ENCODE assay signal across 28 mouse cellular contexts in genomic region chr11:61573266-61573665, GRCm38 (mm10). TPM values are rescaled to one million over a fixed set of nuclear protein-coding genes. Genes with fewer than 3 reads are reported as not detected.
DNase-seq lines count a peak whose midpoint lies in the region; ATAC-seq and TF ChIP-seq lines count a peak whose summit lies in the region.
"Had no signal": no experiment of that assay in that cellular context is flagged by ENCODE, and none has a peak within 500 bp of the region (broad histone marks: within the 10 kb centered on the region; RNA-seq: fewer than 3 reads in every experiment).

No protein-coding gene starts in this region.

- no peak overlapping the region for H3K27ac ChIP-seq in liver, adult 2 months (replicated peaks; ENCODE audit: insufficient read depth, low read depth, low read length)
- no peak overlapping the region for H3K27ac ChIP-seq in liver, postnatal 0 days (ENCODE audit: low read depth)
- H3K27ac ChIP-seq: embryonic facial prominence, embryonic 13.5 days; forebrain, embryonic 12.5 days; hindbrain, embryonic 10.5 days; intestine, embryonic 15.5 days; kidney, postnatal 0 days; limb, embryonic 12.5 days; liver, embryonic 12.5 days; neural tube, embryonic 12.5 days had no signal

- ATAC-seq in liver, postnatal 0 days, result no peak
- ATAC-seq: hindbrain, embryonic 16.5 days; intestine, embryonic 15.5 days; liver, embryonic 12.5 days had no signal

- no peak for TF ChIP-seq POLR2A in liver, adult 2 months (IDR thresholded peaks at IDR 0.05; ENCODE audit: extremely low read depth, insufficient read depth, low read length)

- peaks cover 47% of the 10 kb centered on the region; the same call in 1 of the 2 replicates for H3K79me2 ChIP-seq in liver, adult 2 months (ENCODE audit: control insufficient read depth, insufficient read depth, low read length)

- no peak overlapping the region for H3K4me2 ChIP-seq in liver, postnatal 0 days (ENCODE audit: low read depth, low read length)
- H3K4me2 ChIP-seq: embryonic facial prominence, embryonic 13.5 days; forebrain, embryonic 12.5 days; heart, embryonic 11.5 days; intestine, embryonic 15.5 days; limb, embryonic 12.5 days; liver, embryonic 12.5 days; lung, embryonic 14.5 days; neural tube, embryonic 12.5 days had no signal

- peak; percentile 35 to 43 for DNase-seq in cerebellum, postnatal 10 days
- no peak for DNase-seq in cerebellum, adult 8-10 months
- peak; percentile 25 for DNase-seq in kidney, postnatal 14 days
- no peak for DNase-seq in kidney, adult 11 months
- peak; percentile 65 for DNase-seq in liver, adult 2 months (ENCODE audit: extremely low read depth, low read depth, low spot score)
- no peak for DNase-seq in liver, postnatal 0 days
- peak; percentile 24 for DNase-seq in right cerebral cortex, postnatal 25 days
- no peak for DNase-seq in retina, embryonic 14.5 days (ENCODE audit: low spot score)
- DNase-seq: adrenal gland, postnatal 14 days; cerebellum, adult 11 months; embryo, embryonic 11 days; gastrocnemius, postnatal 10 days; lung, embryonic 14.5 days; lung, postnatal 4 days; midbrain, embryonic 14.5 days; spleen, adult 18-20 months had no signal

- H3K27me3 ChIP-seq in liver, adult 2 months (ENCODE audit: control insufficient read depth, insufficient read depth, low read length), result no peaks in the 10 kb centered on the region
- no peaks in the 10 kb centered on the region for H3K27me3 ChIP-seq in liver, postnatal 0 days (ENCODE audit: insufficient read depth, low read length)
- H3K27me3 ChIP-seq: embryonic facial prominence, embryonic 13.5 days; forebrain, embryonic 12.5 days; intestine, embryonic 15.5 days; limb, embryonic 12.5 days; neural tube, embryonic 12.5 days had no signal

- no peak for TF ChIP-seq EP300 in liver, postnatal 0 days (IDR thresholded peaks at IDR 0.05; ENCODE audit: low read depth)

- H3K4me3 ChIP-seq in liver, adult 2 months (ENCODE audit: insufficient read depth, low read depth, low read length), result no peak overlapping the region
- H3K4me3 ChIP-seq in liver, postnatal 0 days (ENCODE audit: low read depth, low read length), result no peak overlapping the region
- H3K4me3 ChIP-seq: embryonic facial prominence, embryonic 13.5 days; erythroblast, embryonic 14.5 days; forebrain, embryonic 12.5 days; hindbrain, embryonic 10.5 days; intestine, embryonic 15.5 days; limb, embryonic 12.5 days; liver, embryonic 12.5 days; neural tube, embryonic 12.5 days had no signal

- H3K36me3 ChIP-seq in liver, adult 2 months (ENCODE audit: control insufficient read depth, insufficient read depth, low read length), result no peaks in the 10 kb centered on the region
- no peaks in the 10 kb centered on the region for H3K36me3 ChIP-seq in liver, postnatal 0 days (replicated peaks; ENCODE audit: insufficient read depth, low read length)
- H3K36me3 ChIP-seq: embryonic facial prominence, embryonic 13.5 days; intestine, embryonic 15.5 days; liver, embryonic 12.5 days; neural tube, embryonic 12.5 days had no signal

- peaks cover 13% of the 10 kb centered on the region for H3K4me1 ChIP-seq in liver, adult 2 months (ENCODE audit: control insufficient read depth, insufficient read depth, low read length)
- peaks cover 5% of the 10 kb centered on the region for H3K4me1 ChIP-seq in liver, postnatal 0 days (ENCODE audit: insufficient read depth)
- H3K4me1 ChIP-seq: liver, embryonic 12.5 days had no signal

- H3K9me3 ChIP-seq in liver, postnatal 0 days (ENCODE audit: low read length), result no peaks in the 10 kb centered on the region
- H3K9me3 ChIP-seq: embryonic facial prominence, embryonic 13.5 days; forebrain, embryonic 12.5 days; hindbrain, embryonic 10.5 days; intestine, embryonic 15.5 days; limb, embryonic 12.5 days; liver, embryonic 12.5 days; neural tube, embryonic 12.5 days had no signal

- H3K9ac ChIP-seq in liver, adult 2 months (ENCODE audit: low read depth, low read length), result no peak overlapping the region
- no peak overlapping the region for H3K9ac ChIP-seq in liver, postnatal 0 days (replicated peaks)
- H3K9ac ChIP-seq: embryonic facial prominence, embryonic 13.5 days; forebrain, embryonic 12.5 days; intestine, embryonic 15.5 days; limb, embryonic 12.5 days; liver, embryonic 12.5 days; lung, embryonic 14.5 days; neural tube, embryonic 12.5 days had no signal

- no peak for TF ChIP-seq CTCF in liver, adult 2 months (IDR thresholded peaks at IDR 0.05; ENCODE audit: low read depth, low read length)
- no peak for TF ChIP-seq CTCF in liver, postnatal 0 days (IDR thresholded peaks at IDR 0.05; ENCODE audit: low read depth)

- WGBS in liver, adult 2 months, result 41% methylated on average over 4 of the region's 4 CpGs
- 57% methylated on average over 4 of the region's 4 CpGs for WGBS in liver, postnatal 0 days (ENCODE audit: insufficient replicate concordance)

RNA-seq across cellular contexts. Expression of gene Epn2, which starts 6.2 kb away (rescaled TPM):
- total RNA-seq in liver, adult 2 months (2014; rRNA removed), result 5.7 and 6.1 TPM in 2 replicates
- 3.2 and 4.5 TPM in 2 replicates for polyA plus RNA-seq in liver, adult 2 months (2012; rRNA removed)
- 3.1 and 3.7 TPM in 2 replicates for polyA plus RNA-seq in liver, postnatal 0 days (2015; fragmentation: Nextera tagmentation; extraction: Ambion mirVana)
- total RNA-seq: granulocyte monocyte progenitor cell, adult 5-6 weeks had no signal
- polyA plus RNA-seq: erythroblast, embryonic 14.5 days had no signal

Comparison
In these comparisons a context has a peak if more than half of its experiments do, and no peak if none do; other contexts are left out.
1. DNase-seq: peak in cerebellum, postnatal 10 days (2 of 2), kidney, postnatal 14 days (single experiment), liver, adult 2 months (single experiment) and right cerebral cortex, postnatal 25 days (single experiment); none in cerebellum, adult 8-10 months (single experiment), kidney, adult 11 months (single experiment), liver, postnatal 0 days (single experiment) and retina, embryonic 14.5 days (single experiment).